Mouse (Mus musculus): Measurements from ENCODE around the gene Tbr1.

Gene Tbr1

GRCm38 (mm10) chr2:61802656-61803251, at the start of gene Tbr1:
Gene Tbr1 (plus strand): TSS chr2:61802930.
- no peak for DNase-seq (ENCODE audit: low spot score)

- DNase-seq (ENCODE audit: low spot score) = no peak
Measured at GRCm38 (mm10) chr2:61754989-61755388, 47.7 kb upstream of the Tbr1 start.

- DNase-seq (ENCODE audit: low spot score) = no peak
Measured at GRCm38 (mm10) chr2:61759234-61759855, 43.4 kb upstream of the Tbr1 start.

GRCm38 (mm10) chr2:61760044-61760443, 42.7 kb upstream of the Tbr1 start:
- DNase-seq (ENCODE audit: low spot score) = no peak

GRCm38 (mm10) chr2:61764470-61765105, 38.1 kb upstream of the Tbr1 start:
- no peak for DNase-seq (ENCODE audit: low spot score)

- no peak for DNase-seq (ENCODE audit: low spot score)
Measured at GRCm38 (mm10) chr2:61765526-61765925, 37.2 kb upstream of the Tbr1 start.

GRCm38 (mm10) chr2:61780794-61781193, 21.9 kb upstream of the Tbr1 start:
- DNase-seq (ENCODE audit: low spot score) = no peak

GRCm38 (mm10) chr2:61794960-61795359, 7.8 kb upstream of the Tbr1 start:
- DNase-seq (ENCODE audit: low spot score) = no peak

- no peak for DNase-seq (ENCODE audit: low spot score)
Measured at GRCm38 (mm10) chr2:61798048-61798447, 4.7 kb upstream of the Tbr1 start.

GRCm38 (mm10) chr2:61803443-61804367, 975 bp downstream of the Tbr1 start:
- no peak for DNase-seq (ENCODE audit: low spot score)

GRCm38 (mm10) chr2:61804382-61804840, 1.7 kb downstream of the Tbr1 start:
- DNase-seq (ENCODE audit: low spot score) = no peak

- DNase-seq (ENCODE audit: low spot score) = no peak
Measured at GRCm38 (mm10) chr2:61804841-61805540, 2.3 kb downstream of the Tbr1 start.

- no peak for DNase-seq (ENCODE audit: low spot score)
Measured at GRCm38 (mm10) chr2:61805541-61806345, 3.0 kb downstream of the Tbr1 start.

GRCm38 (mm10) chr2:61806346-61806825, 3.7 kb downstream of the Tbr1 start:
- DNase-seq (ENCODE audit: low spot score) = no peak

GRCm38 (mm10) chr2:61807151-61807550, 4.4 kb downstream of the Tbr1 start:
- DNase-seq (ENCODE audit: low spot score) = no peak

- no peak for DNase-seq (ENCODE audit: low spot score)
Measured at GRCm38 (mm10) chr2:61807781-61808180, 5.1 kb downstream of the Tbr1 start.

GRCm38 (mm10) chr2:61808776-61809175, 6.0 kb downstream of the Tbr1 start:
- no peak for DNase-seq (ENCODE audit: low spot score)

- DNase-seq (ENCODE audit: low spot score) = no peak
Measured at GRCm38 (mm10) chr2:61809381-61809780, 6.7 kb downstream of the Tbr1 start.

- no peak for DNase-seq (ENCODE audit: low spot score)
Measured at GRCm38 (mm10) chr2:61810751-61811150, 8.0 kb downstream of the Tbr1 start.

- DNase-seq (ENCODE audit: low spot score) = no peak
Measured at GRCm38 (mm10) chr2:61811163-61811506, 8.4 kb downstream of the Tbr1 start.

All from ovary, postnatal 14 days (tissue).